Mouse (Mus musculus): ENCODE measurements at regions not wholly inside any gene's neighbourhood (a gene's known extent, or its start where the extent isn't known, plus 50 kb on each side); places are given as distances from the start of the nearest gene placed in this dataset.

DNA sequence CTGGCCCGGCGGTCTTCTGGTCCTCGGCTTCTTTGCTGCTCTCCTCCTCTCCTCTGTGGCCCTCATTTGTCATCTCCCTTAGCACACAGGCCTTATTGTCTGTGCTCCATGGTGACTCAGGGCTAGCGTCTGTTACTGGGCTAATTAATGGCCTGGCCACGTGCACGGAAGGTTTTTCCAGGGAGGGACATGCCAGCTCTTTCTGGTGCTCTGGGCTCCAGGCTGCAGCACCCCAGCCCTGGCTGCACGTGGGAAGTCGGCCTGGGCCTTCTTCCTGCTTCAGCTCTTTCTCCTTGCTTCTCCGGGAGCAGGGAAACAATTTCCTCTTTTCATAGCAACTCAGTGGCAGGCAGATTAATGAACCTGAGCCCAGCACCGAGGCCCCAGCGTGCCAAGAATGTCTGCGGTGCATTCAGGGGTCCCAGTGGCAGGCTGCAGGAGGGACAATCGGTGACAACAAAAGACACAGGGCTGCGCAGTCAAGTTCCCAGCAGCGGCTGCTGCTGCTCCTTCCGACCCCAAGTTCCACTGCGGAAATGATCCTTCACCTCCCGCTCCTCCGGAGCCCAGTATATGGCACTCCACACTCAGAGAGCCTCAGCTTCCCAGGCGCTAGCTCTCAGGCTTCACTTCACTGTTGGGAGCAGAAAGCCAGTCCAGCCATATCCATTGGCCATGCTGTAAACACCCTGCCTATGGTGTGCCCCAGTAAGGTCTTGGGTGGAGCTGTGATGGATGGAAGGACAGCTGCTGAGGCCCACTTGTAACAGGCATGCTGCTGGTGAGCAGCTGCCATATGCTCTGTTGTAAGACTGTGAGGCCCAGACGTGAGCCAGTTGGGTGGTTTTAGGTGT lies 257.3 kb upstream of the Habp2 start:
- no peak for TF ChIP-seq CTCF (IDR thresholded peaks at IDR 0.05; ENCODE audit: borderline replicate concordance, control insufficient read depth, extremely low read depth, insufficient read depth, low read length, poor library complexity)
- no peak for TF ChIP-seq POLR2A (IDR thresholded peaks at IDR 0.05; ENCODE audit: control insufficient read depth, extremely low read depth, insufficient read depth, low read length, poor library complexity)
